Mouse (Mus musculus): ENCODE measurements around the gene Uvrag.

Uvrag gene

DNA sequence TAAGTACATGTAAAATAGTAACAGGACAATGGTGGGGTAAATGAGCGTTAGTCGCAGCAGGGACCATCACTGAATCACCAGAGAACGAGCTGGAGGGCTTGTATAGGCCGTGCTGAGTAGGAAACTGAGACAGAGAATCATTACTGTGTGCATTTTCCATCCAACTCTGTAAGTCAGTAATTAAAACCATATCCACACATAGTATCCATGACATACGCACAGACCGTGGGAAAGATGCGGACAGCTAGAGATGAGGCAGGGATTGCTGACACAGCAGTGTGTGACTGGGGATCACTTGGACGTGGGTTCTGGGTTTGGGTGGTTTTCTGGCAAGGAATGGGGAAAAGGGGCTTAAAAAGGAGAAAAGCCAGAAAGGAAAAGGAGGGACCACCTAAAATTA is 81.0 kb downstream of the Uvrag start:
- DNase-seq (ENCODE audit: low spot score in 2 of 2): no peak

DNA sequence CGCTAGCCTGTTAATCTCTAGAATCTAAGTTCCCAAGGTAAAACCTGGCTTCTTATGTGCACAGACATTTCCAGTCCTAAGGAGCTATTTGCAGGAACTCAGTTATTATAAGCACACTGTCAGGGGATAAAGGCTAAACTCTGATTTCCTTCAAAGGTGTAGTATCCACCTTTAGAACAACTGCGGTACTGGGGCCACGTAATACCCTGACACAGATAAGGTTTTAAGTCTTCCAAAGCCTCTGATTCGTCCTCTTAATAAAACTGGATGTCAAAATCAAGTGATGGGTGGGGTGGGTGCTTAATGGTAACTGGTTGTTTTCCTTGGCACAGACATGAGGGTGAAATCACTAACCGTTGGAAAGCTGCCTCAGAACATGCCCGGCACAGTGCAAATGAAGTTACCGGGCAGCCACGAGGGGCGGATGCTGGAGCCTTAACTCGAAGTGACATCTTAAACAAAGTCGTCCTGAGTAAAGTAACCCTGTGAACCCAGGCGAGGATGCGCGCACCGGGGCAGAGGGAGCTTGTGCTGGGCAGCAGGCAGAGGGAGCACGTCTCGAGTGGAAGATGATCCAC is 83.8 kb downstream of the Uvrag start:
- no peak for DNase-seq (ENCODE audit: low spot score in 2 of 2)

GRCm38 (mm10) chr7:99053626-99054025 is 87.3 kb downstream of the Uvrag start:
- DNase-seq (ENCODE audit: low spot score in 2 of 2): no peak

- DNase-seq (ENCODE audit: low spot score in 2 of 2): peak in 1 of 2 experiments; percentile 4
Observed at GRCm38 (mm10) chr7:99052471-99053241, 88.3 kb downstream of the Uvrag start.

GRCm38 (mm10) chr7:99050882-99051281 is 90.1 kb downstream of the Uvrag start:
- no peak for DNase-seq (ENCODE audit: low spot score in 2 of 2)

GRCm38 (mm10) chr7:99049897-99050296 is 91.0 kb downstream of the Uvrag start:
- DNase-seq (ENCODE audit: low spot score in 2 of 2): peak in 1 of 2 experiments; percentile 8

- DNase-seq (ENCODE audit: low spot score in 2 of 2): no peak
Observed at GRCm38 (mm10) chr7:99046545-99047206, 94.3 kb downstream of the Uvrag start.

DNA sequence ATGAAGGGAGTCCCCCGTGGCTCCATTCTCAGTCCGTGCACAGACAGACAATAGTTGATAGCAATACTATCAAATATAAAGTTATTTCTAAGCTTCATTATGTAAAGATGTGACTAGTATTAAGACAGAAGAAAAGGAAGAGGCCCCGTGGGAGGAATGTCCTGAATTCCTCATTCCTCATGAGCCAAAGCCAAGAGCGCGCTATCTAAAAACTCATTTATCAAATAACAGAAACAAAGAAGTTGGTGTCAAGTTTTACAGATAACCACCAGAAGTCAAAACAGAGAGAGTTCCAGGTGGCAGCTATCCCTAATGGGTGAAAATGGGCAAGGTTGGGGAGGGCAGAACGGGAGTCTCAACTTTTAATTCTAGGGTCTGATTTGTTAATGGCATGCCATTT is 95.4 kb downstream of the Uvrag start:
- no peak for DNase-seq (ENCODE audit: low spot score in 2 of 2)

DNA sequence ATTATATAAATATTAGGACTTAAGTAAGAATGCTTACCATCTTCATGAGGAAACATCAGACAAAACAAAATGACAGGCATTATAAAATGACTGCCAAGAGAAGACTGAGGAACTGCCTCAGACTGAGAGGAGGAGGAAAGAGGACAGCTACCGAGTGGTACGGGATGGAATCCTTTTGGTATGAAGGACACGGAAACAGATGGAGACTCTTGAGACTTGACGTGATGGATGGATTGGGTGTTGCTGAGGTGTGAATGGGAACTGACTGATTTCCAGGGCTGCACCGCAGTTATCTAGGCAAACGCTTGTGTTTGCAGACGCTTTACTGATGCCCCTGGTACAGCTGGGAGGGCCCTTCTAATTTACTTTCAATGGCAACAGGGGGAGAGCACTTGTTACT is 97.0 kb downstream of the Uvrag start:
- no peak for DNase-seq (ENCODE audit: low spot score in 2 of 2)

DNA sequence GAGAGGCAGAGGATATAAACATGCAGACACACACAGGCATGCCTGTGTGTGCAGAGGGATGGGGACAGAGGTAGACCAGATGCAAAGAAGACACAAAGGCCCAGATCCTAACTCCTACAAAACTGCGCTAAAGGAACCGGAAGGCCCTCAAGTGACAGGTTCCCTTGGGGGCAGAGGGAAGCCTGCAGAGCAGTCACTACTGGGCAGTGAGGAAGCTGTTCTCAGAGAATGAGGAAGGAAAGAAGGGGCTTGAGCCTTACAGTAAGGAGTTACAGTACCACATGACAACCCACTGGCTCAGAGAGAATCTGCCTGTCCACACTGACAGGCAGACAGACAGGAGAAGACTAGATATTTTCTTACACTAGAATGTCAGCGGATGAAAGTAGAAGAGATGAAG is 97.6 kb downstream of the Uvrag start:
- peak; percentile 36 to 47 for DNase-seq (ENCODE audit: low spot score in 2 of 2)

GRCm38 (mm10) chr7:99041818-99042217 is 99.1 kb downstream of the Uvrag start:
- peak in 1 of 2 experiments; percentile 10 for DNase-seq (ENCODE audit: low spot score in 2 of 2)

GRCm38 (mm10) chr7:99039912-99040311 is 101.0 kb downstream of the Uvrag start:
- DNase-seq (ENCODE audit: low spot score in 2 of 2): no peak

- DNase-seq (ENCODE audit: low spot score in 2 of 2): no peak
Observed at GRCm38 (mm10) chr7:99036284-99036683, 104.7 kb downstream of the Uvrag start.

- DNase-seq (ENCODE audit: low spot score in 2 of 2): no peak
Observed at GRCm38 (mm10) chr7:99034909-99035308, 106.0 kb downstream of the Uvrag start.

- no peak for DNase-seq (ENCODE audit: low spot score in 2 of 2)
Observed at GRCm38 (mm10) chr7:99033838-99034237, 107.1 kb downstream of the Uvrag start.

- no peak for DNase-seq (ENCODE audit: low spot score in 2 of 2)
Observed at GRCm38 (mm10) chr7:99033314-99033713, 107.6 kb downstream of the Uvrag start.

GRCm38 (mm10) chr7:99032051-99032450 is 108.9 kb downstream of the Uvrag start:
- DNase-seq (ENCODE audit: low spot score in 2 of 2): no peak

- DNase-seq (ENCODE audit: low spot score in 2 of 2): no peak
Observed at GRCm38 (mm10) chr7:99028108-99028507, 112.8 kb downstream of the Uvrag start.

DNA sequence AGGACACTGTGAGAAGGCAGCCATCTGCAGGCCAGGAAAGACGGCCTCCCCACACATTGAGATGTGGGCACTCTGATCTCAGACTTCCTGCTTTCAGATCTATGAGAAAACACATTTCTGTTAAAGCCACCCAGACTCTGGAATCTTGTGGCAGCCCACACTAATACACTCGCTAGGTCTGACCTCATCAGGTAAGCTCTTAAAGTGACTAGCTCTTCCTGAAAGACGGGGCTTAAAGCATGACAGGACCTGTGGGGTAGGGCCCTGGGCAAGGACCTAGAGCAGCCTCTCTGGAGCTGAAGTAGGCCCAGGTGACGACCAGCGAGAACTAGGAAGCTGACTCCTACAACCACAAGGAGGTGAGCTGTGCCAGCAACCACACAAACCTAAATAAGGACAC is 113.8 kb downstream of the Uvrag start:
- no peak for DNase-seq (ENCODE audit: low spot score in 2 of 2)

DNA sequence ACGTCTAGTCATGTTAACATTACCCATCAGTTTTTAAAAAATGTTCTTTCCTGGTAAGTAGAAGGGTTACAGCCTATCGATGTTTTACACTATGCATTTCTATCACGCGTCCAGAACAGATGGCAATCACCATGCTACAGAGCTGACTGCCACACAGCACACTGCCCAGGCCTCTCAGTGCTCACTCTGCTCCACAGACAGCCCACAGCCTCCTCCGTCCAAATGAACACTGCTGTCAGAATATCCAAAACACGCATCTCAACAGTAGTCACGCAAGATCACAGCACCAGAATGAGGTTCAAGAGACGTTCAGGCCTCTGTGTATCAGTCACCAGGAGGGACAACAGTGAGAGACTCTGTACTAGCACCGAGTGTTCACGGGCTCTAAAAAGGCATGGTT is 115.0 kb downstream of the Uvrag start:
- no peak for DNase-seq (ENCODE audit: low spot score in 2 of 2)

GRCm38 (mm10) chr7:99025265-99025664 is 115.7 kb downstream of the Uvrag start:
- no peak for DNase-seq (ENCODE audit: low spot score in 2 of 2)

DNA sequence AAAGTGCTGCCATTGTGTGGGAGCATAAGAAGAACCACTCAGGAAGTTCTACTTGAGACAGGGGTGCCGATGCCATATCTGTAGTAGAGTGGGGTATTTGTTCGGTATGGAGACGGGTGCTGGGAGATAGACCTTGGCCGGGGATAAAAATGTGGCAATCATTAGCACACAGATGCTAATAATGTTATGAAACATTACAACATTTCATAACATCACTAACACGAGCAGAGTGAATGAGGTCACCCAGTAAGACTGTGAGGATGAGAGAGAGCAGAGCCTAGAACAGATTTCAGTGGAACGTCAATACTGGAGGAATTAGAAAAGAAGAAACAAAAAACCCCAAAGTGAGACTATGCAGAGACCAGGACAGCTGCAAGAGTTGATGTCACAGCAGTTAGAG is 116.2 kb downstream of the Uvrag start:
- DNase-seq (ENCODE audit: low spot score in 2 of 2): no peak

DNA sequence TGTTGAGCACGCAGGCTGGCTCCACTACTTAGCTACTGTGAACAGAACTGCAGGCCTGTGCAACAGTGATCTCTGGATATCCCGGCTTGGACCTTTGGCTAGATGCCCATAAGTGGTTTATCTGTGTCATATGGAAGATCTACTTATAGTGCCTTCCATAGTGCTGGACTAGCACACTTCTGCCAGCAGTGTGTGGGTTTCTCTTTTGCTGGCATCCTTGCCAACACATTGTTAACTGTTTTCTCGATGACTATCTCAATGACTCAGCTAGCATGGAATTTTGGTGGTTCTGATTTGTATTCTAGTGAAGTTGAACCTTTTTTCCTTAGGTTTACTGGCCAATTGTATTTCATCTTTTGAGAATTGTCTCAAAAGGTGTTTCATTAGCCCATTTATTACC is 117.0 kb downstream of the Uvrag start:
- DNase-seq (ENCODE audit: low spot score in 2 of 2): no peak

Measured in spleen, postnatal 36 days (tissue).